Mouse (Mus musculus) layer of hippocampus, postnatal 25 days (tissue): ENCODE measurements around the gene Gm11116. TPM values are rescaled to one million over a fixed set of nuclear protein-coding genes. Genes with fewer than 3 reads are reported as not detected.
"Not testable (repeated sequence)": the region's sequence is repeated elsewhere in the genome, so short reads cannot be mapped to it uniquely, and the experiment has no call there.

ENCODE experiments used
- DNase-seq, 2 experiments: peaks; one replicate each; pipeline ENCODE4 v3.0.0; 2022; ENCODE audit warnings: mixed read lengths in 2 of 2, low spot score in 1 of 2; ENCODE audit errors: extremely low spot score in 1 of 2
- total RNA-seq, 2 experiments: library from RNA; stranded (reverse); gene quantifications; 2 replicates each; pipeline ENCODE4 v1.2.3; 2021

The Gm11116 gene
- total RNA-seq, result not detected

DNA sequence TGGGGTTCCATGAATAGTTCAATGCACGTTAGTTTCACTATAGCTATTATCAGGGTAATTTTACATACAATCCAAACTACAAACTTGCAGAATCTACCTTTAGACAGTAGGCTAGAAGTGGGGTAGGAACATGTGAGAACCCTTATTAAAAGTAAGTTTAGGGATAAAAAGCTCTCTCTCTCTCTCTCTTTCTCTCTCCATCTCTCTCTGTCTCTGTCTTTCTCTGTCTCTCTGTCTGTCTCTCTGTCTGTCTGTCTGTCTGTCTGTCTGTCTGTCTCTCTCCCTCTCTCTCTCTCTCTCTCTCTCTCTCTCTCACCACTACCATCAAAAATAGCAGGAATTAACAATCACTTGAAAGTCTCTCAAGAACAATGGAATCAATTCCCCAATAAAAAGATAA is at the start of gene Gm11116:
Gene Gm11116, minus strand, starts transcription at position 101 of the 400 bp plus-strand sequence.
- no peak for DNase-seq

- no peak for DNase-seq
These were observed 42.7 kb upstream of the Gm11116 start, which contains the start of gene Gm11115 for GRCm38 (mm10) chr5:88153999-88154398. Gene Gm11115 (minus strand): TSS chr5:88154099.

GRCm38 (mm10) chr5:88086256-88086655 is 25.1 kb downstream of the Gm11116 start, which contains the start of gene Smr2:
Gene Smr2 (plus strand): TSS chr5:88086556.
- not testable (repeated sequence) for DNase-seq

Other genes with a start within 250 kb of the Gm11116 start
- gene Odam, start 226.5 kb downstream of the Gm11116 start, total RNA-seq, result not detected
- gene Csn3, start 186.0 kb downstream of the Gm11116 start, total RNA-seq, result not detected
- not detected for gene 2310003L06Rik, start 142.1 kb downstream of the Gm11116 start, total RNA-seq
- gene Gm28434, start 142.0 kb downstream of the Gm11116 start, total RNA-seq, result not detected
- not detected for gene Cabs1, start 132.1 kb downstream of the Gm11116 start, total RNA-seq
- not detected for gene Smr3a, start 109.0 kb downstream of the Gm11116 start, total RNA-seq
- gene Smr2, start 25.0 kb downstream of the Gm11116 start, total RNA-seq, result not detected
- gene Gm11115, start 42.6 kb upstream of the Gm11116 start, total RNA-seq, result not detected
- gene Gm7714, start 157.4 kb upstream of the Gm11116 start, total RNA-seq, result not detected
- gene Prol1, start 205.8 kb upstream of the Gm11116 start, total RNA-seq, result not detected